In the genomic region with DNA sequence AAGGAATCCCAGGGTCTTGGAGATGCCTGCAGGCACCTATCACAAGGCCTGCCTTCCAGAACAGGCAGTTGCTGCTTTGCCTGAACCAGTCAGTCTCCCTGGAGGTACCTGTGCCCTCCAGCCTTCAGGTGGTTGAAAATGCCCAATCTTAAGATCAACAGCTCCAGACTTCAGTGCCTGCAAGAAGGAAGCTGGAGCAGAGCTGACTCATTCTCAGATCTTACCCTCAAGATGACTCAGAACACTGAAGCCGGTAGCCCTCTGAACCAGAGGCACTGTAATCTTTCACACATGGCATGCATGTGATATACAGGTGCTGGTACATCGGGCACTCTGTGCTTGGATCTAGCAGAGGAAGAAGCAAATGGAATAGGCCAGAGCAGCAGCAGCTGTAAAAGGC, we compare ENCODE assay signal across 15 mouse cellular contexts.
DNase-seq lines count a peak whose midpoint lies in the region; ATAC-seq lines count a peak whose summit lies in the region.
"Had no signal": no experiment of that assay in that cellular context is flagged by ENCODE, and none has a peak within 500 bp of the region (broad histone marks: within the 10 kb centered on the region; RNA-seq: fewer than 3 reads in every experiment).

No protein-coding gene starts in this region.

- ATAC-seq in erythroblast, adult 5-6 weeks (replicated peaks; ENCODE audit: low FRiP score, poor library complexity, severe bottlenecking): no peak
- ATAC-seq: hindbrain, postnatal 0 days; liver, embryonic 12.5 days had no signal

- DNase-seq in 3134 (ENCODE audit: extremely low read depth, insufficient read length, low spot score) (peak; percentile 71), 416B (ENCODE audit: low read depth) (peak; percentile 85), NIH3T3 (ENCODE audit: low read depth) (peak; percentile 62)
- peak; percentile 17 for DNase-seq in induced T-regulatory cell, adult 2 months (ENCODE audit: low read depth)
- DNase-seq in gastrocnemius, postnatal 25 days: no peak
- DNase-seq in heart, adult 8-10 months (ENCODE audit: low spot score): no peak
- DNase-seq: adrenal gland, adult 8-10 months; cerebellum, adult 2 months; heart, postnatal 4 days; lung, embryonic 14.5 days; midbrain, embryonic 14.5 days; spleen, adult 18-20 months had no signal

Comparison
In these comparisons a context has a peak if more than half of its experiments do, and no peak if none do; other contexts are left out.
1. DNase-seq: peak in 3134 (single experiment), 416B (single experiment), NIH3T3 (single experiment) and induced T-regulatory cell, adult 2 months (single experiment); none in gastrocnemius, postnatal 25 days (single experiment) and heart, adult 8-10 months (single experiment).